Mouse (Mus musculus): ENCODE data around the gene Msrb3.

Msrb3 gene

GRCm38 (mm10) chr10:120900096-120900495, 1.2 kb upstream of the Msrb3 start:
- no peak for DNase-seq (ENCODE audit: extremely low spot score, low spot score)

- DNase-seq (ENCODE audit: extremely low spot score, low spot score): no peak
Observed at GRCm38 (mm10) chr10:120898357-120898756, 544 bp downstream of the Msrb3 start.

- DNase-seq (ENCODE audit: extremely low spot score, low spot score): no peak
Observed at GRCm38 (mm10) chr10:120895899-120896289, 3.0 kb downstream of the Msrb3 start.

- DNase-seq (ENCODE audit: extremely low spot score, low spot score): no peak
Observed at GRCm38 (mm10) chr10:120894978-120895898, 3.7 kb downstream of the Msrb3 start.

GRCm38 (mm10) chr10:120893938-120894337, 5.0 kb downstream of the Msrb3 start:
- DNase-seq (ENCODE audit: extremely low spot score, low spot score): no peak

GRCm38 (mm10) chr10:120891131-120891530, 7.8 kb downstream of the Msrb3 start:
- DNase-seq (ENCODE audit: extremely low spot score, low spot score): no peak

- no peak for DNase-seq (ENCODE audit: extremely low spot score, low spot score)
Observed at GRCm38 (mm10) chr10:120890592-120890991, 8.3 kb downstream of the Msrb3 start.

- no peak for DNase-seq (ENCODE audit: extremely low spot score, low spot score)
Observed at GRCm38 (mm10) chr10:120888531-120888930, 10.4 kb downstream of the Msrb3 start.

GRCm38 (mm10) chr10:120884220-120884619, 14.7 kb downstream of the Msrb3 start:
- DNase-seq (ENCODE audit: extremely low spot score, low spot score): no peak

GRCm38 (mm10) chr10:120883732-120884131, 15.2 kb downstream of the Msrb3 start:
- no peak for DNase-seq (ENCODE audit: extremely low spot score, low spot score)

GRCm38 (mm10) chr10:120883069-120883415, 15.9 kb downstream of the Msrb3 start:
- DNase-seq (ENCODE audit: extremely low spot score, low spot score): no peak

- peak; percentile 62 for DNase-seq (ENCODE audit: extremely low spot score, low spot score)
Observed at GRCm38 (mm10) chr10:120882347-120883068, 16.4 kb downstream of the Msrb3 start.

- DNase-seq (ENCODE audit: extremely low spot score, low spot score): no peak
Observed at GRCm38 (mm10) chr10:120876549-120877270, 22.2 kb downstream of the Msrb3 start.

GRCm38 (mm10) chr10:120875672-120876463, 23.0 kb downstream of the Msrb3 start:
- peak; percentile 92 for DNase-seq (ENCODE audit: extremely low spot score, low spot score)

- DNase-seq (ENCODE audit: extremely low spot score, low spot score): no peak
Observed at GRCm38 (mm10) chr10:120874261-120874660, 24.6 kb downstream of the Msrb3 start.

GRCm38 (mm10) chr10:120873646-120874201, 25.2 kb downstream of the Msrb3 start:
- no peak for DNase-seq (ENCODE audit: extremely low spot score, low spot score)

- DNase-seq (ENCODE audit: extremely low spot score, low spot score): peak; percentile 83
Observed at GRCm38 (mm10) chr10:120872483-120872862, 26.4 kb downstream of the Msrb3 start.

GRCm38 (mm10) chr10:120871630-120872482, 27.0 kb downstream of the Msrb3 start:
- no peak for DNase-seq (ENCODE audit: extremely low spot score, low spot score)

GRCm38 (mm10) chr10:120871096-120871495, 27.8 kb downstream of the Msrb3 start:
- DNase-seq (ENCODE audit: extremely low spot score, low spot score): no peak
